Mouse (Mus musculus) kidney, postnatal 14 days (tissue): ENCODE data around the gene Ptprt.

Source experiments
- DNase-seq: peaks from one replicate; pipeline ENCODE4 v3.0.0; 2022; ENCODE audit warnings: mixed read lengths

The Ptprt gene

GRCm38 (mm10) chr2:162182621-162183475 lies 478.1 kb downstream of the Ptprt start:
- DNase-seq, result no peak

GRCm38 (mm10) chr2:162181826-162182225 lies 479.1 kb downstream of the Ptprt start:
- DNase-seq, result no peak

DNA sequence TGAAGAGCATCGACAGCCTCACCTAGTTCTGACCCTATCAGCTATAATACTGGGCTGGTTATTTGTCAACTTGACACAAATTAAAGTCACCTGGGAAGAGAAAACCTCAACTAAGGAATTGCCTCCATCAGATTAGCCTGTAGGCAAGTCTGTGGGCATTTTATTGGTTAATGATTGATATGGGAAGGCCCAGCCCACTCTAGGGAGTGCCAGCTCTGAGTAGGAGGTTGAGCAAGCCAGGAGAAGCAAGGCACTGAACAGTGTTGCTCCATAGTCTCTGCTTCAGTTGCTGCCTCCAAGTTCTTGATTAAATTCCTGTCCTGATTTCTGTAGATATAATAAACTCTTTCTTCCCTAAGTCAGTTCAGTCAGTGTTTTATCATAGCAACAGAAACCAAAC lies 488.4 kb downstream of the Ptprt start:
- no peak for DNase-seq

GRCm38 (mm10) chr2:162141845-162142411 lies 519.0 kb downstream of the Ptprt start:
- no peak for DNase-seq

- peak; percentile 17 for DNase-seq
Measured at GRCm38 (mm10) chr2:162136176-162136575, 524.8 kb downstream of the Ptprt start.

GRCm38 (mm10) chr2:162131607-162132304 lies 529.2 kb downstream of the Ptprt start:
- peak; percentile 14 for DNase-seq

DNA sequence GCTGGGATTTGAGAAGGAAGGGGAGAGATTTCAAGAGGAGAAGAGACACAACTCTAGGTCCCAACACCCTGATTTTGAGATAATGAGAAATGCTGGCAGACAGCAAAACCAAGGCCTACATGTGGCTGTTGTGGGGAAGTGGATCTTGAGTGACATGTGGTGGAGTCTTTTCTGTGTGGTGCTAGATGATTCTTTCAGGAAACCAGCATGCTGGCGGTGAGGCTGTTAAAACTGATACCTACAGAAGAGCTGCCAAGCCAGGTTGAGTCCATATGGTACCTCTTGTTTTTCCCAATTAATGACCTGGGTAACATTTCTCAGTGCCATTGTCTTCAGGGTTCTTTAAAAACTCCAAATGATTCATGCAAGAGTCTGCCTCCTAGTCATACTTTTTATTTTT lies 531.1 kb downstream of the Ptprt start:
- DNase-seq, result no peak

DNA sequence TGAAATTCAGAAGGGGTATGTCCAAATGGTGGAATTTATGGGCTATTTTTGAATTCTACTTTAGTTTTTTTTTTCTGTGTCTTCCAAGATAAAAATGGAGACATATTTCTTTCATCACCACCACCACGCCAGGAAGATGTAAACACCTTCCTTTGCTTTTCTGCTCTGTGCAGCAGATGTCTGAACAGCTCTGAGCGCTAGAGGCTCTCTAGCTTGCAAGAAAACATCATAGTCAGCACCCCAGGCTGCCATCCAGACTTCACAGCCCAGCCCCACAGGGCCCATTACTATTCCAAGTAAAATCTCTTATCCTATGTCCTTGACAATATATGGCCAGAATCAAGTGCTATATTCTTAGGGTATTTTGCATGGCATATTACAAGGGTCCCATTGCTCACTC lies 542.9 kb downstream of the Ptprt start:
- no peak for DNase-seq

DNA sequence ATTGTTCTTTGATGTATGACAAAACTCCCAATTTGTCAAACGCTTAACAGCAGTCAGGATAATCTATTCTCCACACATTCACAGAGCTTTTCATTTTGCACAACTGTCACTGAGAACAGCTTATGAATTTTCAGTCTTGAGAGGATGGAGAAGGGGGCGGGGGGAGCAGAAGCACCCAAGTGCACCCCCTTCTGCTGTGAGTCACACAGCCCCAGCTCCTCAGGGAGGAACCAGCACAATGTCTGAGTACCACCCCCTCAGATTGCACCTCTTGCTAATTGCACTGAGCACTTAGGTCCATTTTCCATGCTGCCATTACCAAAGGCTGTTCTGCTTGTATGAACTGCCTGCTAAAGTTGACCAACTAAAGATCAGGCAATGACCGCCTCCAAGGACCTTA lies 578.6 kb downstream of the Ptprt start:
- no peak for DNase-seq

DNA sequence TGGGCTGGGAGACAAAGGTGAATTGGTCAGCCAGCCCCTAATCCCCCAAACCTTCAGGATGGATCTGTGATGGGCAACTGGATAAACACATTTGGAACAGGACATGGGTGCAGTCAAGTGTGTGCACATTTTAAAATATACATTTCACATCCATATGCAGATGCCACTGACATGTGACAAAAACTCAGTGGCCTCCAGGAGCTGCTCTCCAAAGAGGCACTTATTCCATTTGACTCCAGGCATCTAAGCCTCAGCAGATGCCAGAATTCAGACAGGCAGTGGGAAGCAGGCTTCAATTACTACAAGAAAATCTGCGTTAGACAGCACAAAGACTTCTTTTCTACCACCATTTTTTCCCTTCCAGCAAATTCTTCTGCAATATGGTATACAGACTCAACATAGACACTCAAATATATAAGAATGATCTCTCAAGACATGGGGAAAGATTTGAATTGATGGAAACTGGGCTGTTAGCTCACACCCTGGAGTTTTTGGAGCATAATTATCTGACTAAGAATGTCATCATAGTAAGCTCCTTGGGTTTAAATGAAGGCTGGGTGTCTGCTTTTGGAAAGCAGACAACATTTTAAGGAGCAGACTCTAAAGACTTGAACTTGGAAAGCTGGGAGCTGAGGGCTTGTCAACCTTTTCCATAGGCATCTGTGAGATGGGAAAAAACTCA lies 580.1 kb downstream of the Ptprt start:
- no peak for DNase-seq

DNA sequence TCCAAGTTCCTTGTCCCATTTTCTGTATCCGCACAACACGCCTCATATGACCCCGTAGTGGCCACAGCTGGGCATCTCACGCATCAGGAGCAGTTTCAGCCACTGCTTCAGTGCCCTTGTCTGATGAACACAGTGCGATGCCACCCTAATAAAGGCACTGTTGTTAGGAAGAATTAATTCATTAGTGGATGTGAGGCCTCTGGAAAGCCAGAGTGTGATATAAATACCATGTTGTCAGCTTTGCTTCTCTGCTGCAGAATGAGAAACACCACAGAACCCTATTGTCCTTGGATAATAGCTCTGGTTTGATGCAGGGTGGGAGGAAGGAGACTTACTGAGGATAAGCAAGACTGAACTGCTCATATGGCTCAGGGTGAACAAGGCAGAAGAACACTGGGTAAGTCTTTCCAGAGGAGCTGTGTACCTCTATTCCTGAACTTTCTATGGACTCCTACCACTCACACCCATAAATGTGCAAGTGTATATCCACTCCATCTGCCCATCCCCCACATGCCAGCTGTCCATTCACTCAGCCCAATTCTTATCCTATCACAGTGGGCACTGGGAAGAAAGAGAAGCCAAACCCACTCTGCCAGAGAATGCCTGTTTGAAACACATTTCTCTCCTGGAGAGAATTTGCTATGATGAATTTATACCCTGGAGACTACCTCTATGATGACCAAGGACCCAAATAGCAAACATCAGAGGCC lies 582.2 kb downstream of the Ptprt start:
- no peak for DNase-seq

- DNase-seq, result peak; percentile 9
Measured at GRCm38 (mm10) chr2:162052816-162053215, 608.1 kb downstream of the Ptprt start.

GRCm38 (mm10) chr2:162050198-162050597 lies 610.7 kb downstream of the Ptprt start:
- no peak for DNase-seq

DNA sequence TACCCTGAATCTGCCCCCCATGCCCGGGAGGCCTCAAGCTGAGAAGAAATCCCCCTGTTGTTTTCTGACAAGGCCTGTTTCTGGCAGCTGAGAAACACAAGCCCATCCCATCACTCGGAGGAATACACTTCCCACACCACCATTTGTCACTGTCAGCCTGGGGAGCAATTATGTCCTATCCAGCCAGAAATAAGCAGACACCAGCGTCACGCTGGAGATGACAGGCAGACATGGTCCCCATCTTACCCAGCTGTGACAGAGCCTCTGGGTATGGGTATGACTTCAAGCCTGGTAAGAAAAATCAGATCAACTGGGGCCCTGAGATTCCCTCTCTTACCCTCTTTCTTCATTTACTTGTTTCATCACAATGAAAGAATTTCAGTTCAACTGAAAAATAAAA lies 625.3 kb downstream of the Ptprt start:
- no peak for DNase-seq

- peak; percentile 3 for DNase-seq
Measured at GRCm38 (mm10) chr2:162031636-162032035, 629.3 kb downstream of the Ptprt start.

- DNase-seq, result no peak
Measured at GRCm38 (mm10) chr2:162001016-162001415, 659.9 kb downstream of the Ptprt start.

DNA sequence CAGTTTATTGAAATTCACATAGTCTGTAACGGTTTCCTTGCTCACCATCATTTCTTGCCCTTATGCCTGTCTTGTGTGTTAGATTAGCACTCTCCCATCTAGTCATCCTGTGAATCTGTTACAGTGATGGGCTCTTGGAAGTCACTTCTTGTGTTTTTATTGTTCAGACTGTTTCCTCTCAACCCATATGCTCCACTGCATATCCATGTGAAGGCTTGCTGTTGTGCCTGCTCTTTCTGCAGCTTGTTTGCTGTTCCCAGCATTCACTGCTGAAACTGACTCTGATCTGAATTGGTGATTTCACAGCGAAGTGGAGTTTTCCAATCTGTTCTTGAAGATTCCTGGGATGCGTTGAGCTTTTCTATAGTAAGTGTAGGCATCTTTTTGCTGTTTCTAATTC lies 678.6 kb downstream of the Ptprt start:
- no peak for DNase-seq

DNA sequence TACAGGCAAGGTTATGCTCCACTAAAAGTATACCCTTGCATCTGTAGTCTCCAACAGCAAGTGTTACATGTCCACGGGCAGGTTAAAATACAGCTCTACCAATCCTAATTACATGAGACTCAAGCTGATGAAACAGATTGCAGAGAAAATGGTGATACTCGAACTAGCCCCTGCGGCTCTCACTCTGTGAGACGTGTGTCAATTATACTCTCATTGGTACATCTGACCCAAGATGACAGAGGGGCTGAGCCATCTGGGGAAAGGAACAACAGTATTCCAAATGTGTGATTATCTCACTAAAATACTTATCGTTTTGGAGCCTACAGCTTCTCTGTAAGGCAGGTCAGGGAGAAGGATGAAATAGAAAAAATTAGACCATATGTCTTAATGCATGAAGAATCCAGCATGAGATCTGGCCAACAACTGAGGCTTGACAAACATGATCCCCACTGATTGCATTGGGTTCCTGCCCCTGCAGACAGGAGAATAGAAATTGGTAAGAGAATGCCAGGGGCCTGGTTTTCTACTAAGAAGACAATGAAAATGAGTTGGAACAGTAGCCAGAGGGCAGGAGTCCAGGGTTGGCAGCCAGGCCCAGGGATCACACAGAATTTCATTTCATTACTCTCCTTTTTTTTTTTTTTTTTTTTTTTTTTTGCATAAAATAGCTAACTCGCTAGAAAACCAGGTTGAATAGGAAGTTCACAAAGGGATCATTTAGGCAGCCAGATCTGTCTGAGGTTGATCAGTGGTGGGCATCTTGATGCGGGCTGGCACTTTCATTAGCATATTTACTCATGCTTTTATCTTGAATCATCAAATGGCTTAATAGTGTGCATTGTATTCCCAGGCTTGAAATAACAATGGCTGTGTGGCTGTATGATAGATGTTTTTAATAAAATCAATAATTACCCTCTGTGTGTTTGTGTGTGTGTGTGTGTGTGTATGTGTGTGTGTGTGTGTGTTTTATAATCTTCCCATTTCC lies 699.5 kb downstream of the Ptprt start:
- peak; percentile 1 for DNase-seq

DNA sequence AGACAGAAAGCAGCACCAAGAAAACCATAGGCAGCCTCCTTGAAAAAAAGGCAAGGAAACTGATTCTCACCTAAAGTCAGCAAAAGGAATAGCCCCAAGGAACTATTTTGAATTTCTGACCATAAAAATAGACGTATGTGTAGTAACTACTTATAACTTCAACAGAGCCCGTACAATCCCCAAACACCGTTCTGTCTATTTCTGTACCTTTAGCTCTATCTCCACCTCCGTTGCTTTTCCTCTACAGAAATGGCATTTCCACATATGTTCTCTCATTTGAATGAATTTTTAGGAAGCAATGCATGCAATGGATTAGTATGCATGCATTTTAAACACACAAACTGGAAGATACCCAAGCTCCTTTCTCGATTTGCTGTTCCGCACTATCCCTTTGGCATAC lies 715.5 kb downstream of the Ptprt start:
- DNase-seq, result no peak

GRCm38 (mm10) chr2:161944689-161945088 lies 716.3 kb downstream of the Ptprt start:
- no peak for DNase-seq

DNA sequence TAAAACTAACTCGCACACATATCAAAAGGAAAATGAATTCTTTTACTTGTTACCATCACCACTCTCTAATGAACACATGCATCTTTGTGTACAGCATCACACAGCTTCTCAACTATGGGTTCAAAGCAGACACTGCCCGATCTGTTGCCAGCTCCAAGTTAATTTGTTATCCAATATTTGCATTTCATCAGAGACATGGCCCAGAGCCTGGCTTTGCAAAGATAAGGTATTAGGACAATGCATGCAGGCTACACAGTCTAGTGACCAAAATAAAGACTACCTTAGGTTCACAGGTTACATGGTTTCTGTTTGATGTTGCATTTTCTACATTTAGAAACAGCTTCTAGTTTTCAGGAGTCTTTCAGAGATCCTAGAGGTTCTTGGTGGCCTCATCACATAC lies 719.0 kb downstream of the Ptprt start:
- no peak for DNase-seq
